Mouse (Mus musculus) embryonic facial prominence, embryonic 14.5 days (tissue): Measurements from ENCODE around the gene Tspan15. TPM values are rescaled to one million over a fixed set of nuclear protein-coding genes. Genes with fewer than 3 reads are reported as not detected.
A peak's percentile ranks its signal among the peaks of the same experiment; 100 is the strongest.

Experiments
- ATAC-seq: fragments of 200-750 bp; cut with Nextera tagmentation; 2 replicates; pipeline ENCODE4 v1.8.0; 2017; ENCODE audit warnings: low read depth, moderate number of reproducible peaks, moderate TSS enrichment
- DNase-seq: peaks from one replicate; pipeline ENCODE4 v3.0.0-alpha.2; 2015; ENCODE audit warnings: low spot score
- H3K27ac ChIP-seq: fragments of 300-500 bp; sonication (generic); replicated peaks from 2 replicates; pipeline ENCODE4 v1.5.1; 2014; ENCODE audit warnings: low read depth, mild to moderate bottlenecking, low read length, moderate library complexity
- H3K27me3 ChIP-seq: fragments of 300-500 bp; sonication (generic); replicated peaks from 2 replicates; pipeline ENCODE4 v1.6.1; 2014; ENCODE audit warnings: low read length; ENCODE audit not compliant: control insufficient read depth, insufficient read depth
- H3K36me3 ChIP-seq: fragments of 300-500 bp; sonication (generic); 2 replicates; pipeline ENCODE4 v1.6.1; 2014; ENCODE audit warnings: low read length, mixed read lengths; ENCODE audit not compliant: control insufficient read depth, insufficient read depth
- H3K4me1 ChIP-seq: fragments of 300-500 bp; sonication (generic); 2 replicates; pipeline ENCODE4 v1.6.1; 2014; ENCODE audit warnings: antibody characterized with exemption, low read length; ENCODE audit not compliant: control insufficient read depth, insufficient read depth
- H3K4me2 ChIP-seq: fragments of 300-500 bp; sonication (generic); 2 replicates; pipeline ENCODE4 v1.6.1; 2014; ENCODE audit warnings: low read depth, mild to moderate bottlenecking, low read length, moderate library complexity, mixed read lengths
- H3K4me3 ChIP-seq: fragments of 300-500 bp; sonication (generic); 2 replicates; pipeline ENCODE4 v1.5.1; 2014; ENCODE audit warnings: low read depth, mild to moderate bottlenecking, low read length
- H3K9ac ChIP-seq: fragments of 300-500 bp; sonication (generic); 2 replicates; pipeline ENCODE4 v1.6.1; 2014; ENCODE audit warnings: low read depth, mild to moderate bottlenecking, low read length, moderate library complexity, mixed read lengths
- H3K9me3 ChIP-seq: fragments of 300-500 bp; sonication (generic); 2 replicates; pipeline ENCODE4 v1.6.1; 2016; ENCODE audit warnings: low read length; ENCODE audit not compliant: control insufficient read depth
- WGBS: fragments of 180-500 bp; shearing (Covaris S2); extraction: QIAGEN DNeasy Blood & Tissue Kit; methylation state at CpG from one replicate; pipeline ENCODE4 v1.1.7; 2014; 5-methylcytosine and 5-hydroxymethylcytosine counted together
- microRNA-seq: library from miRNA; unstranded; fragments of <30 nt; microRNA quantifications from one replicate; pipeline ENCODE4, GENCODE M21; 2016; ENCODE audit warnings: borderline number of aligned reads
- polyA plus RNA-seq: library from polyadenylated mRNA; unstranded; fragments of >200 nt; fragmentation: Nextera tagmentation; extraction: Ambion mirVana; gene quantifications from 2 replicates; pipeline ENCODE4 v1.2.1, GENCODE M21; 2014

Gene Tspan15
- polyA plus RNA-seq, 1 experiment from 2014 or later, result 9.5 TPM

- no peak overlapping the region for H3K27ac ChIP-seq
- H3K27me3 ChIP-seq, result peaks cover 54% of the 10 kb centered on the region
- no peak overlapping the region for H3K4me2 ChIP-seq
- ATAC-seq (no peak), DNase-seq (peak; percentile 70)
- no peaks in the 10 kb centered on the region for H3K9me3 ChIP-seq
- H3K9ac ChIP-seq, result no peak overlapping the region
- 11% methylated on average over 3 of the region's 3 CpGs for WGBS
- H3K4me3 ChIP-seq, result no peak overlapping the region
- no peaks in the 10 kb centered on the region for H3K36me3 ChIP-seq
- H3K4me1 ChIP-seq, result no peaks in the 10 kb centered on the region
Observed at GRCm38 (mm10) chr10:62138040-62138439, 93.0 kb downstream of the Tspan15 start.

DNA sequence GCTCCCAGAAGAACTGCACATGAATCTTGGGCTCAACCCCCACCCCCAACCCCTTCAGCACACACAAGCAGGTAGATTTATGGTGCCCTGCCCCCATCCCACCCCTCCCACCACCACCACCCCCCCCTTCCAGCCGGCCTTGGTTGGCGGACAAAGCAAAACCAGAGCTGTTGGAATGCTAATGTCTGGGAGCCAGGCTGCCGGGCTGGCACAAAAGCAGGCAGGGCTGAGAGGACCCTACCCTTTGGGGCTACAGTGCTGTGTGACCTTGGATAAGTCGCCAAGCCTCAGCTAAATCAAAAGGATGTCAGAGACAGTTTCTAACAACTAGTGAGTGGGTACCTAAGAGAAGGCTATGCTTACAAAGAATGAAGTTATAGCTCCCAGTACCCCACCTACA, 93.9 kb downstream of the Tspan15 start:
- H3K4me2 ChIP-seq, result no peak overlapping the region
- H3K9me3 ChIP-seq, result no peaks in the 10 kb centered on the region
- H3K27me3 ChIP-seq, result peaks cover 63% of the 10 kb centered on the region
- no peak overlapping the region for H3K9ac ChIP-seq
- DNase-seq (no peak), ATAC-seq (no peak)
- no peak overlapping the region for H3K4me3 ChIP-seq
- 21% methylated on average over 4 of the region's 4 CpGs for whole genome bisulfite sequencing
- H3K36me3 ChIP-seq, result no peaks in the 10 kb centered on the region
- H3K27ac ChIP-seq, result no peak overlapping the region
- H3K4me1 ChIP-seq, result no peaks in the 10 kb centered on the region

DNA sequence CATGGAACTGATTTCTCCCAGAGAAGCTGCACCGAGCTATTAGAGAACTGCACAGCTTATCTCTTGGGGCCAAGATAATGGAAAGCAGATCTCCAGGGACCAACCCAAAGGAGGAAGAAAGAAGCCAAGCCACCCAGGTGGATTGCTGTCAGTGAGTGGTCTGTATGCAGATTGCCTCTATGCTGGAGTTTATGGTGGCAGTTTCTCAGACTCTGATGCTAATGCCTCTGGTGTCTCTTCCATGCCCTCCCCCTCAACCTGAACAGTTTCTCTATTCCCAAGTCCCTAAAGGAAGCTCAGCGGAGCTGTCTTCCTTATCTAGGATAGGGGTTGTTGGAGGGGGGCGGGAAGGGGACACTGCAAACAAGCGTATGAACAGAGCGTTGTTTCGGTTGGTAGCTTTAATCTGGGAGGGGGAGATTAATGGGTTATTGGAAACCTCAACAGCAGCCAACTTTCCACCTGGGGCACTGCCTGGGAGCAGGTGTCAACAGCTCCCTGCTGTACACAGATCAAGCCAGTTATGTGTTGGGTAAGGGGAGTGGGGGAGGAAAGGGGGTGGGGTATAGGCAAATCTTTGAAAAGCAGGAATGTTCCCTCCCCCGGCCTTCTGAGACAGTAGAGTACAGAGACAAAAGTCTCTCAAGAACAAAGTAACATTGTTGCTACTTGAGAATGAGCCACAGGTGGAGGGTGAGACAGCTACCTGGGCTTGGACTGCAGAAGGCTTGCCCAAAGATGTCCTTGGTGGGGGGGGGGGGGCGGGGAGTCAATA, 95.2 kb downstream of the Tspan15 start:
- WGBS, result 3% methylated on average over 7 of the region's 8 CpGs
- ATAC-seq (no peak), DNase-seq (no peak)
- no peak overlapping the region for H3K27ac ChIP-seq
- no peaks in the 10 kb centered on the region for H3K36me3 ChIP-seq
- no peaks in the 10 kb centered on the region for H3K4me1 ChIP-seq
- no peak overlapping the region for H3K9ac ChIP-seq
- no peak overlapping the region for H3K4me2 ChIP-seq
- H3K27me3 ChIP-seq, result peaks cover 75% of the 10 kb centered on the region
- H3K9me3 ChIP-seq, result no peaks in the 10 kb centered on the region
- no peak overlapping the region for H3K4me3 ChIP-seq

Small RNAs within 50 kb of the gene (microRNA-seq; reads per million reads assigned to microRNA genes)
- gene Mir7662, result 1.5 reads per million

Other genes starting within 250 kb of the Tspan15 start
- not detected in 2 replicates for gene Neurog3, start 98.2 kb downstream of the Tspan15 start, polyA plus RNA-seq
- gene Fam241b, start 87.3 kb downstream of the Tspan15 start, polyA plus RNA-seq, result 3.0 and 4.2 TPM in 2 replicates
- gene Tacr2, start 21.2 kb upstream of the Tspan15 start, polyA plus RNA-seq, result not detected in 2 replicates
- 28.4 and 33.7 TPM in 2 replicates for gene Hk1, start 148.7 kb upstream of the Tspan15 start, polyA plus RNA-seq
- 0.54 and 0.75 TPM in 2 replicates for gene Hkdc1, start 191.2 kb upstream of the Tspan15 start, polyA plus RNA-seq
- 0.60 and 0.88 TPM in 2 replicates for gene 4930507D05Rik, start 218.2 kb upstream of the Tspan15 start, polyA plus RNA-seq
- gene Supv3l1, start 218.5 kb upstream of the Tspan15 start, polyA plus RNA-seq, result 23.8 and 29.8 TPM in 2 replicates